Mouse (Mus musculus) hindbrain, embryonic 14.5 days (tissue): ENCODE results near the gene Mov10. TPM values are rescaled to one million over a fixed set of nuclear protein-coding genes. Genes with fewer than 3 reads are reported as not detected.
A peak's percentile ranks its signal among the peaks of the same experiment; 100 is the strongest.

Source experiments
- ATAC-seq: fragments of 200-750 bp; cut with Nextera tagmentation; 2 replicates; pipeline ENCODE4 v1.8.0; 2017; ENCODE audit warnings: moderate number of reproducible peaks, mild to moderate bottlenecking, moderate TSS enrichment, moderate library complexity; ENCODE audit not compliant: low FRiP score
- DNase-seq: peaks from one replicate; pipeline ENCODE4 v3.0.0-alpha.2; 2015; ENCODE audit warnings: low spot score
- H3K27ac ChIP-seq: fragments of 300-500 bp; sonication (generic); 2 replicates; pipeline ENCODE4 v1.5.1; 2014; ENCODE audit warnings: mild to moderate bottlenecking, moderate library complexity
- H3K27me3 ChIP-seq: fragments of 300-500 bp; sonication (generic); 2 replicates; pipeline ENCODE4 v1.6.1; 2014; ENCODE audit warnings: mild to moderate bottlenecking, low read length, mixed read lengths; ENCODE audit not compliant: control insufficient read depth, insufficient read depth
- H3K36me3 ChIP-seq: fragments of 300-500 bp; sonication (generic); replicated peaks from 2 replicates; pipeline ENCODE4 v1.6.1; 2014; ENCODE audit not compliant: control insufficient read depth, insufficient read depth
- H3K4me1 ChIP-seq: fragments of 300-500 bp; sonication (generic); replicated peaks from 2 replicates; pipeline ENCODE4 v1.6.1; 2014; ENCODE audit warnings: antibody characterized with exemption, low read length, mixed read lengths; ENCODE audit not compliant: control insufficient read depth, insufficient read depth
- H3K4me2 ChIP-seq: fragments of 300-500 bp; sonication (generic); replicated peaks from 2 replicates; pipeline ENCODE4 v1.6.1; 2014; ENCODE audit warnings: mild to moderate bottlenecking, moderate library complexity
- H3K4me3 ChIP-seq: fragments of 300-500 bp; sonication (generic); replicated peaks from 2 replicates; pipeline ENCODE4 v1.5.1; 2014; ENCODE audit warnings: mild to moderate bottlenecking, low read length
- H3K9ac ChIP-seq: fragments of 300-500 bp; sonication (generic); 2 replicates; pipeline ENCODE4 v1.6.1; 2014
- H3K9me3 ChIP-seq: fragments of 300-500 bp; sonication (generic); 2 replicates; pipeline ENCODE4 v1.6.1; 2016; ENCODE audit warnings: low read length; ENCODE audit not compliant: control insufficient read depth
- WGBS: fragments of 180-500 bp; shearing (Covaris S2); extraction: QIAGEN DNeasy Blood & Tissue Kit; methylation state at CpG from one replicate; pipeline ENCODE4 v1.1.7; 2014; 5-methylcytosine and 5-hydroxymethylcytosine counted together
- polyA plus RNA-seq: library from polyadenylated mRNA; unstranded; fragments of >200 nt; fragmentation: Nextera tagmentation; extraction: Ambion mirVana; gene quantifications from 2 replicates; pipeline ENCODE4 v1.2.1, GENCODE M21; 2014

Mov10 gene
- polyA plus RNA-seq, 1 experiment from 2014 or later = 7.8 TPM

GRCm38 (mm10) chr3:104854465-104854864 lies 36.1 kb upstream of the Mov10 start:
- ATAC-seq = no peak
- 93% methylated on average over 1 of the region's 1 CpGs for WGBS
- Histone ChIP-seq H3K36me3 (no peaks in the 10 kb centered on the region), H3K9me3 (no peaks in the 10 kb centered on the region), H3K27ac (no peak overlapping the region), H3K27me3 (no peaks in the 10 kb centered on the region), H3K4me3 (no peak overlapping the region), H3K4me1 (no peaks in the 10 kb centered on the region), H3K9ac (no peak overlapping the region), H3K4me2 (no peak overlapping the region)
- DNase-seq = no peak

- ATAC-seq = no peak
- peaks cover 32% of the 10 kb centered on the region for H3K36me3 ChIP-seq
- no peaks in the 10 kb centered on the region for H3K4me1 ChIP-seq
- H3K9ac ChIP-seq = no peak overlapping the region
- H3K27ac ChIP-seq = no peak overlapping the region
- H3K27me3 ChIP-seq = no peaks in the 10 kb centered on the region
- no peak overlapping the region for H3K4me3 ChIP-seq
- no peak overlapping the region for H3K4me2 ChIP-seq
- H3K9me3 ChIP-seq = no peaks in the 10 kb centered on the region
- DNase-seq = no peak
- 98% methylated on average over 4 of the region's 4 CpGs for WGBS
Observed at GRCm38 (mm10) chr3:104846601-104847000, 28.2 kb upstream of the Mov10 start.

DNA sequence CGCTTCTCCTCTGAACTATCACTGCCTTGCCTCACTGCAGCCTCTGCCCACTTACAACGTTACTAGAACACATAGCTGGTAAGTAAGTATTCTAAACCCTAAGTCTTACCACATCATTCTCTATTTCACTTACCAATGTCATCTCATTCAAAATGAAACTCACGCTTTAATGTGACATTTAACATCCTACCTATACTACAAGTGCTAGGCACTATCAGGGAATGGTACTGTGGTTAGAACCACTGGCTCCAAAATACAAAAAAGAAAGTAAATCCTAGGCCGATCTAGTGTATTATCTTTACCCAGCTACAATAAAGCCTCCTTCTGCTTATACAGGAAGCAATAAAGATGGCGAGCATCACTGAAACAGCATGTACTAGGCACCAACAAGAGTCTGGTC lies 22.7 kb upstream of the Mov10 start:
- ATAC-seq (no peak), DNase-seq (no peak)
- Histone ChIP-seq H3K9ac (no peak overlapping the region), H3K27me3 (no peaks in the 10 kb centered on the region), H3K4me1 (no peaks in the 10 kb centered on the region), H3K36me3 (peaks cover 69% of the 10 kb centered on the region), H3K4me2 (no peak overlapping the region), H3K27ac (no peak overlapping the region), H3K4me3 (no peak overlapping the region), H3K9me3 (no peaks in the 10 kb centered on the region)
- 99% methylated on average over 5 of the region's 5 CpGs for WGBS

GRCm38 (mm10) chr3:104835797-104836196 lies 17.4 kb upstream of the Mov10 start:
- no peak overlapping the region for H3K9ac ChIP-seq
- H3K4me2 ChIP-seq = no peak overlapping the region
- ATAC-seq (no peak), DNase-seq (no peak)
- H3K9me3 ChIP-seq = no peaks in the 10 kb centered on the region
- 96% methylated on average over 3 of the region's 3 CpGs for WGBS
- H3K27me3 ChIP-seq = no peaks in the 10 kb centered on the region
- H3K36me3 ChIP-seq = peaks cover 84% of the 10 kb centered on the region
- no peak overlapping the region for H3K27ac ChIP-seq
- no peaks in the 10 kb centered on the region for H3K4me1 ChIP-seq
- H3K4me3 ChIP-seq = no peak overlapping the region

DNA sequence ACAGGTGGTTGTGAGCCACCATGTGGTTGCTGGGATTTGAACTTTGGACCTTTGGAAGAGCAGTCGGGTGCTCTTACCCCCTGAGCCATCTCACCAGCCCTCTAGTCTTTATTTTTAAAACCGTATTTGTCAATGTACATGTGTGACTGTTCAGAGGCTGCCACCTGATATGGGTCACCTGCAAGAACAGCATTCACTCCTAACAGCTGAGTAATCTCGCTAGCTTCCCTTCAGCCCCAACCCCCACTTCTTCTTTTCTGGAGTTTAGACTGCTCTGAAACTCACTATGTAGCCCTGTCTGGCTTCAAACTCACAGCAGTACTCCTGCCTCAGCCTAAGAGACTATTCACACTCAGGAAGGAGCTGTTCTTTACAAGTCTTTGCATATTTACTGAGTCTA lies 4.0 kb upstream of the Mov10 start:
- 87% methylated on average over 3 of the region's 3 CpGs for WGBS

GRCm38 (mm10) chr3:104820426-104820825 lies 2.1 kb upstream of the Mov10 start:
- Histone ChIP-seq H3K9me3 (no peaks in the 10 kb centered on the region), H3K27me3 (no peaks in the 10 kb centered on the region), H3K4me3 (no peak overlapping the region), H3K36me3 (peaks cover 12% of the 10 kb centered on the region), H3K4me1 (peaks cover 5% of the 10 kb centered on the region; the same call in 1 of the 2 replicates), H3K27ac (no peak overlapping the region), H3K4me2 (no peak overlapping the region), H3K9ac (no peak overlapping the region)
- ATAC-seq (no peak), DNase-seq (no peak)
- 53% methylated on average over 1 of the region's 1 CpGs for WGBS

More for the DNA sequence above, 4.0 kb upstream of the Mov10 start:
- no peak for DNase-seq
- Histone ChIP-seq H3K9me3 (no peaks in the 10 kb centered on the region), H3K27me3 (no peaks in the 10 kb centered on the region), H3K4me3 (no peak overlapping the region), H3K4me2 (no peak overlapping the region), H3K36me3 (peaks cover 31% of the 10 kb centered on the region), H3K4me1 (peaks cover under 1% of the 10 kb centered on the region; the same call in 1 of the 2 replicates), H3K9ac (no peak overlapping the region), H3K27ac (no peak overlapping the region)
- ATAC-seq = no peak

- Histone ChIP-seq H3K9me3 (no peaks in the 10 kb centered on the region), H3K4me2 (peak overlapping the region; percentile 99), H3K9ac (0 out of 2 replicates have a peak overlapping the region, but pooled peaks have one; percentile 81), H3K36me3 (peaks cover 6% of the 10 kb centered on the region; the same call in 1 of the 2 replicates), H3K4me3 (peak overlapping the region; percentile 79), H3K4me1 (peaks cover 5% of the 10 kb centered on the region; the same call in 1 of the 2 replicates), H3K27me3 (no peaks in the 10 kb centered on the region), H3K27ac (no peak overlapping the region; the same call in 1 of the 2 replicates)
- DNase-seq (no peak), ATAC-seq (no peak)
- WGBS = 11% methylated on average over 3 of the region's 3 CpGs
Observed at GRCm38 (mm10) chr3:104818749-104819134, 379 bp upstream of the Mov10 start.

DNA sequence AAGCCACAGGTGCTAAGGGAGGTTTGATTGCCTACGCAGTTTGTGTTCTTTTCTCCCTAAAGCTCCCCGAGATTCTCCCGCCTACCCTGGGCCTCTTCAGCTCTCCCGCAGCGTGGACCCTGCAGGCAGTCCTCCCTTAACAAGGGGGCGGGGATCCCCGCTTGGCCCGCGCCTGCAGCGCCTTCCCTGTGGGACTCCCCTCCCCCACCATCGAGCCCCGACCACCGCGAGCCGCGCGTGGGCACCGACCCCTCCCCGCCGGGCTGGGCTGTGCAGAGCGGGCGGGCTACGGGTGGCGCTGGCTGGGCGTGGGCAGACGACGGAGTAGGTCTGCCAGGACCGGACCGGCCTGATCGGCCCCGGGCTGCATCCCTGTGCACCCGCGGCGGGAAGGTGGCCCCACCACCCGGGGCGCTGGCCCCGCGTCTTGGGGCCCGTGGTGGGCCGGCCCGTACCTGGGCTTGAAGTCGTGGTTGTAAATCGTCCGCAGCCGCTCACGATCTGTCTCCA lies 827 bp downstream of the Mov10 start:
- Histone ChIP-seq H3K4me2 (peak overlapping the region; percentile 99), H3K9me3 (no peaks in the 10 kb centered on the region), H3K27me3 (no peaks in the 10 kb centered on the region), H3K4me3 (peak overlapping the region; percentile 79), H3K4me1 (peaks cover 5% of the 10 kb centered on the region; the same call in 1 of the 2 replicates), H3K27ac (peak overlapping the region; percentile 71; the same call in 1 of the 2 replicates), H3K9ac (peak overlapping the region; percentile 81), H3K36me3 (peaks cover 4% of the 10 kb centered on the region; the same call in 1 of the 2 replicates)
- under 1% methylated on average over 46 of the region's 46 CpGs for WGBS
- ATAC-seq (peak; percentile 80), DNase-seq (peak; percentile 33)

GRCm38 (mm10) chr3:104816130-104816529 lies 2.2 kb downstream of the Mov10 start:
- Histone ChIP-seq H3K27ac (no peak overlapping the region), H3K4me2 (no peak overlapping the region), H3K9ac (no peak overlapping the region), H3K27me3 (no peaks in the 10 kb centered on the region), H3K4me3 (no peak overlapping the region), H3K4me1 (peaks cover 5% of the 10 kb centered on the region; the same call in 1 of the 2 replicates), H3K36me3 (no peaks in the 10 kb centered on the region; the same call in 1 of the 2 replicates), H3K9me3 (no peaks in the 10 kb centered on the region)
- WGBS = 95% methylated on average over 7 of the region's 7 CpGs
- DNase-seq = no peak
- ATAC-seq = no peak

- no peaks in the 10 kb centered on the region for H3K9me3 ChIP-seq
- WGBS = 85% methylated on average over 2 of the region's 2 CpGs
Observed at GRCm38 (mm10) chr3:104815346-104815745, 3.0 kb downstream of the Mov10 start.

More at GRCm38 (mm10) chr3:104815346-104815745, 3.0 kb downstream of the Mov10 start:
- Histone ChIP-seq H3K27me3 (no peaks in the 10 kb centered on the region), H3K9ac (no peak overlapping the region), H3K4me3 (no peak overlapping the region), H3K4me2 (no peak overlapping the region), H3K36me3 (no peaks in the 10 kb centered on the region), H3K4me1 (peaks cover 5% of the 10 kb centered on the region; the same call in 1 of the 2 replicates), H3K27ac (no peak overlapping the region)
- DNase-seq (no peak), ATAC-seq (no peak)
